Mouse (Mus musculus) bone marrow macrophage, adult 2 months (primary cell): ENCODE measurements around the gene Cd274. TPM values are rescaled to one million over a fixed set of nuclear protein-coding genes. Genes with fewer than 3 reads are reported as not detected.

Experiments
- H3K27ac ChIP-seq: 2 replicates; pipeline ENCODE4 v1.5.1; 2012; ENCODE audit warnings: low read depth, low read length; ENCODE audit not compliant: insufficient read depth
- H3K4me1 ChIP-seq: 2 replicates; pipeline ENCODE4 v1.6.1; 2012; ENCODE audit warnings: low read length; ENCODE audit not compliant: control insufficient read depth, insufficient read depth
- H3K4me3 ChIP-seq: 2 replicates; pipeline ENCODE4 v1.5.1; 2012; ENCODE audit warnings: mild to moderate bottlenecking, low read length, moderate library complexity; ENCODE audit not compliant: insufficient read depth
- CTCF ChIP-seq: IDR thresholded peaks from 2 replicates; pipeline ENCODE4 v1.5.1; 2012; ENCODE audit warnings: low read depth, mild to moderate bottlenecking, low read length, moderate library complexity
- POLR2A ChIP-seq: IDR thresholded peaks from 2 replicates; pipeline ENCODE4 v1.6.1; 2012; ENCODE audit warnings: mild to moderate bottlenecking, low read depth, low read length, borderline replicate concordance
- polyA plus RNA-seq: library from polyadenylated mRNA; stranded (reverse); fragments of >200 nt; gene quantifications from 2 replicates; pipeline ENCODE4 v1.2.4, GENCODE M21; 2012; ENCODE audit not compliant: missing spikeins, insufficient read depth, insufficient read length

Gene Cd274
- polyA plus RNA-seq, 1 experiment, result 42.7 TPM

DNA sequence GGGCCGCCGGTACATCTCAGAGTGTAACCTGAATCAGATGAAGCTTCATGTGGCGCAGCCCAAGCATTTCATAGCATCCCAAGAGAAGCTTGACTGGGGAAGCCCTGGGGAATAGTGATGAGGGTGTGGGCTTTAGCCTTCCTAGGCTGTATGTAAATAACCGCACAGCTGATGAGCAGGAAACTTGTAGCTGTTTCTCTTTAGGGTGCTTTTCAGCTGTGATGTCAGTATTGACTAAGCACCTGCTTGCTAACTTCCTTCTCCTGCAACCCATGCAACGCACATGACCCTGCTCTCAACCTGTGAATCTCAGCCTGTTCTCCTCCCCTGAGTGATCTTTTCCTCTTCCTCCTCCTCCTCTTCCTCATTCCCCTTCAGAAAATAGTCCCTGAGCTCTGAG, 3.2 kb upstream of the Cd274 start:
- TF ChIP-seq POLR2A (no peak), CTCF (no peak)
- peaks cover 20% of the 10 kb centered on the region for H3K4me1 ChIP-seq
- H3K4me3 ChIP-seq, result no peak overlapping the region
- H3K27ac ChIP-seq, result no peak overlapping the region

GRCm38 (mm10) chr19:29365105-29365504, 2.1 kb upstream of the Cd274 start:
- Histone ChIP-seq H3K4me3 (no peak overlapping the region), H3K27ac (no peak overlapping the region), H3K4me1 (peaks cover 20% of the 10 kb centered on the region)
- TF ChIP-seq CTCF (no peak), POLR2A (no peak)

DNA sequence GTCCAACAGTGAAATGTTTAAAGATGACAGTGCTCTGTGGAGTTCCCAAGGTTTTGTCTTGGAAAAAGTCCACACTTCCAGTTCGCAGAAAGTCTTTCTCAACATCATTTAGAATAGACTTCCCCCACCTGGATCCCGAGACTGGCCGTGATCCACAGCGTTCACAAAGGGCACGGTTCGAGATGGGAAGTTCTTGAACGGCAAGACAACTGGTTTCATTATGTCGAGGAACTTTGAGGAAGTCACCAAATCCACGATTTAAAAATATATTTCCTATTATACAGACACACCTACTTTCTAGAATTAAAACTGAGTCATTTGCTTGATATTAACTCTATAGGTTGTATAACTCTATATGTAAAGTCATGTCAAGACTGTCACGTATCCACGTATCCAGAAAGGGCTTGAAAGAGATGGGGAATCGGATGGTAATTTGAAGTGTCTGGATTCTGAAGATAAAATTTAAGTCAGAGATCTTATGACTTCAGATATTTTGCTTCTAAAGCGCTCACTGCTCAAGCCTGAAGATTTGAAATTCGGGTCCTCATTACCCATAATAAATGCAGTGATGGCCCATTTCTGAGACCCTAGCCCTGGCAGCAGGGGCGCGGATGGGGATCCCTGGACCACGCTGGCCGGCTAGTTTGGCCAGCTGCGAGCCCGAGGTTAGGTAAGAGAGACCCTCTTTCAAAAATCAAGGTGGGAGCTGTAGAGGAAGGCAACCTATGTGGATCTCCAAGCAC, 858 bp upstream of the Cd274 start:
- H3K27ac ChIP-seq, result peak overlapping the region; percentile 86
- TF ChIP-seq POLR2A (no peak), CTCF (no peak)
- peaks cover 15% of the 10 kb centered on the region for H3K4me1 ChIP-seq
- H3K4me3 ChIP-seq, result peak overlapping the region; percentile 75

DNA sequence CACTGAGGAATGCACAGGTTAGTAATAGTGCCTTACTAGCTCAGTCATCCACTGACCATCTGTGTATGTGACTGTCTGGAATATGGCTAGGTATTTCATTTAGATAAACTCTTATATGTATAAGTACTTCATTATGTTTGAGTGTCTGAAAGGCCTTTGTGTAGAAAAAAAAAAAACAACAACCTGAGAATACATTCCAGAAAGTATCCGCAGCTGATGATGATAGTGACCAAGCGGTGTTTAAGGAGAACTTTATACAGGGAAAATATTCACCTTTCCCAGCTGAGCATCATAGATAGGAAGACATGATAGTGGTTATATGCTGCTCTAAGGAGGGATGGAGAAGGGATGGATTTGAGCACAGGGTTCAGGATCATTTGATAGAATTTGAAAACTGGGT, 786 bp downstream of the Cd274 start:
- Histone ChIP-seq H3K4me1 (peaks cover 15% of the 10 kb centered on the region), H3K4me3 (no peak overlapping the region), H3K27ac (no peak overlapping the region)
- no peak for TF ChIP-seq POLR2A
- TF ChIP-seq CTCF, result no peak

DNA sequence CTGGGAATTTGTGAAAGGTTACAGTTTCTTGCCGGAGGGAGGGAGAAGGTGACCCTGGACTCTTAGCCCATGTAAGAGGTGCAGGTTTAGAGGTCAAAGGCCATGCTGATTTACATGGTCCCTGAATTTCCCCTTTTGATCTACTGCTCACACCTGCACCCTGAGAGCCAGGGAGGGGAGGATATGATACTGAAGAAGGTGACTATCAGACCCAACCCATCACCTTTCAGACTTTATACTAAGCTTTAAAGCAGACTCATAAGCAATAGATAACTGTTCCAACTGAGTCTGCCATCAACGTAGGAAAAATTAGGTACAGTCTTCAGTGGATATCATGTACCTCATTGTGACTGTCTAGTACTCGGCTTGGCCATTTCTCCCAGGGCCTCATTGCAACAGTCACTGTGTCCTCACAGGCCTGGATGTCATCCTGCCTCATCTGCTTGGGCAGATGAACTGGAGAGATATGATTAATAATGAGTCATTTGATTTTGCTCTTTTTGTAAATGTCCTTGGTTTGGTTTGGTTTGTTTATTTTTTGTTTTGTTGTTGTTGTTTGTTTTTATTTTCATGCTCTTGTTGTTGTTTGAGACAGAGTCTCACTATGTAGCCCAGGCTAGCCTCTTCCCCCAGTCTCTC, 1.5 kb downstream of the Cd274 start:
- no peak overlapping the region; the same call in 1 of the 2 replicates for H3K27ac ChIP-seq
- peaks cover 15% of the 10 kb centered on the region for H3K4me1 ChIP-seq
- H3K4me3 ChIP-seq, result peak overlapping the region; percentile 21; the same call in 1 of the 2 replicates
- no peak for TF ChIP-seq CTCF
- no peak for TF ChIP-seq POLR2A

DNA sequence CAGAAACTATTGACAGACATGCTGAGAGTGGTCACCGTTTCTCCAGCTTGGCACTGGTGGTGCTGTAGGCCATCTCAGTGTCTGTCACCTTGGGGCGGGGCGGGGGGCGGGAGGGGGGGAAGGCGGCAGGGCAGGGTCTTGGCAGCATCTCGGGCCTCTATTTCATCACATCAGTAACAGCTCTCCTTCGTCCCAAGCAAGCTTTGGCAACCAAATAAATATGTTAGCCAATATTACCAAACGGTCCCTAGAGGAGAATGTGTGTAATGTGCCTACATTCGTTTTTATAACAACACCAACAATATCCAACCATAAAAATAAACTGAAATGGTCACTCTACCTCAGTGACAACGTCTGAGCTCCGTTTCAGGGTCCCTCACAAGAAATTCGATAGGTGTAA, 2.9 kb downstream of the Cd274 start:
- TF ChIP-seq POLR2A (no peak), CTCF (no peak)
- H3K4me1 ChIP-seq, result peaks cover 9% of the 10 kb centered on the region
- H3K4me3 ChIP-seq, result no peak overlapping the region
- H3K27ac ChIP-seq, result no peak overlapping the region

DNA sequence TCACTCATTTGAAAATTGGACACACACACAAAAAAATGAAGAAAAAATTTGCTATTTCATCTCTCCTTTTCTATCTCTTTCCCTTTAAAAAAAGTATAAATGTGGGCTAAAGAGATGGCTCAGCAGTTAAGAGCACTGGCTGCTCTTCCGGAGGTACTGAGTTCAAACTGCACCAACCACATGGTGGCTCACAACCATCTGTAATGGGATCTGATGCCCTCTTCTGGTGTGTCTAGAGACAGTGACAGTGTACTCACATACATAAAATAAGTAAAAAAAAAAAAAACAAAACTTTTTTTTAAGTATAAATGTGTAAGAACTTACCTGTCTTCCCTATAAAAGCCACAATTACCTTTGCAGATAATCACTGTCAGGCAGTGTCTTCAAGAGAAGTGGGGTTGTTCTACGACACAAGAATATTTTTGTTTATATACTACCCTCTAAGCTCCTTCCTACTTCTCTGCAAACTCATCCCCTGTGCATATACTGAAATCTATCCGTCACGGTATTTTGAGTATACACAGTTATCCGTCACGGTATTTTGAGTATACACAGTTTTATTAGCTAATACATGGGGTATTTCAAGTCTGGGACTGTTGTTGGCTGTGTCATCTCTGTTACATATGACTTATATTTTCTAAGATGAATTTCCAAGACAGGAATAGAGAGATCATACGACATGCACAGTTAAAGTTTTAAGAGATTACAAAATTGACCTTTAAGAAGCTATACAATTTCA, 3.5 kb downstream of the Cd274 start:
- H3K4me1 ChIP-seq, result peaks cover 9% of the 10 kb centered on the region
- no peak overlapping the region for H3K4me3 ChIP-seq
- no peak; the same call in 1 of the 2 replicates for TF ChIP-seq CTCF
- no peak for TF ChIP-seq POLR2A
- no peak overlapping the region for H3K27ac ChIP-seq

DNA sequence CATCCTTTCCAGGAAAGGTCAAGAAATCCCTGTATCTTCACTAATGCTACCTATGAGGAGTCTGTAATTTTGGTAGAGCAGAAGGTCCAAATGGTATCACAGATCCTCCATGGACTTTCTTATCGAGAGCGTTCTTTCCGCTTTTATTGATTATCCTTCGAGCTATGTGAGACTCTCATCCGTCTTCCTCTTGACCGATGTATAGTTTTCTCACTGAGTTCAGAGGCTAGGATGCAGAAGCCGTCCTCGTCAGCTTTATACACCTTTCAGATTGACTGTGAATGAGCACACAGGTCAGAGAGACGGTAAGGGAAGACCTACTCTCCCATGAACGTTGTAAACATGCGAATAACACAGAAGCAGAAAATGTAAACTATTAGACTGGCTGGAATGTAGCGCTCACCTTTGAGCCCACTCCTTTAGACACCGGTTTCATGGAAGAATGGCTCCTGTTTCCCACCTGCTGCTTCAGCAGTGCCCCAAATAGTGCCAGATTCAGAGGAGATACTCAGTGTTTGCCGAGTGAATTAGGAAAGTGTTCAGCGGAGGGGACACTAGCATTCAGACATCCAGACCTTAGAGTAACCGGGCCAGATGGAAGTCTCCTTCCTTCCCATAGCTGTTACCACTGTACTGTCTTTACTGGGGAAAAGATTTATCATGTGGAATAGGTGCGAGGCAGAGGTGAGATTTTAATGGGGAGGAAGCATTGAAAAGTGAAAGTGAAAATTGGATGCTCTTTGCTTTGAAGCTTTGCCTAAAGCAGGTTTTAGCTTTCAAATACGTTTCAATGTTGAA, 4.2 kb downstream of the Cd274 start:
- TF ChIP-seq CTCF (no peak), POLR2A (no peak)
- H3K27ac ChIP-seq, result no peak overlapping the region; the same call in 1 of the 2 replicates
- peaks cover 5% of the 10 kb centered on the region for H3K4me1 ChIP-seq
- peak overlapping the region; percentile 70 for H3K4me3 ChIP-seq

DNA sequence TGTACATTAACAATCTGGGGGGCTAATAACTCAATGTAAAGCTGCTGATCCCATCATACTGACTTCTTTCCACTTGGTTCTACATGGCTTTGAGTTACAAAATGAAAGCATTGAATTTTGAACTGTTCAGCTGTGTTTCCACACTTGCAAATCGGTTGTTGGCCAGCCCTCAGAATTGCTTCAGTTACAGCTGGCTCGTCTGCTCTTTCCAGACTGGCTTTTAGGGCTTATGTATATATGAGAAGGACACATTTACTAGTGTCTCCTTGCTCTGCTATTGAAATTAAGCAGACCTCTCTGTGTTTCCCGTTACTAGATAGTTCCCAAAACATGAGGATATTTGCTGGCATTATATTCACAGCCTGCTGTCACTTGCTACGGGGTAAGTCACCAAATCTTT, 4.9 kb downstream of the Cd274 start:
- peaks cover 5% of the 10 kb centered on the region for H3K4me1 ChIP-seq
- H3K27ac ChIP-seq, result peak overlapping the region; percentile 47

GRCm38 (mm10) chr19:29372621-29373020, 5.4 kb downstream of the Cd274 start:
- no peak overlapping the region for H3K4me3 ChIP-seq
- H3K4me1 ChIP-seq, result peaks cover 5% of the 10 kb centered on the region
- TF ChIP-seq POLR2A (no peak), CTCF (no peak)
- H3K27ac ChIP-seq, result no peak overlapping the region

More for the DNA sequence above, 4.9 kb downstream of the Cd274 start:
- H3K4me3 ChIP-seq, result peak overlapping the region; percentile 70
- TF ChIP-seq CTCF, result no peak
- TF ChIP-seq POLR2A, result no peak
